Mouse (Mus musculus) layer of hippocampus, postnatal 25 days (tissue): Measurements from ENCODE around the gene Gm11562. TPM values are rescaled to one million over a fixed set of nuclear protein-coding genes. Genes with fewer than 3 reads are reported as not detected.

Source experiments
- DNase-seq, 2 experiments: peaks; one replicate each; pipeline ENCODE4 v3.0.0; 2022; ENCODE audit warnings: mixed read lengths in 2 of 2, low spot score in 1 of 2; ENCODE audit errors: extremely low spot score in 1 of 2
- total RNA-seq, 2 experiments: library from RNA; stranded (reverse); gene quantifications; 2 replicates each; pipeline ENCODE4 v1.2.3; 2021

Gm11562 gene
- total RNA-seq, 2 experiments from 2014 or later, result not detected

GRCm38 (mm10) chr11:99590981-99591380 lies 29.3 kb downstream of the Gm11562 start, which contains the start of gene Krtap1-3:
Krtap1-3 (minus strand) TSS chr11:99591339.
- no peak for DNase-seq

- DNase-seq, result peak in 1 of 2 experiments; percentile 35
Measured at GRCm38 (mm10) chr11:99585096-99585495, 35.1 kb downstream of the Gm11562 start.

- no peak for DNase-seq
Measured at GRCm38 (mm10) chr11:99583245-99583704, 37.0 kb downstream of the Gm11562 start, which contains the start of gene Krtap1-4. Krtap1-4 (minus strand) TSS chr11:99583654.

GRCm38 (mm10) chr11:99581564-99581963 lies 38.7 kb downstream of the Gm11562 start:
- no peak for DNase-seq

- no peak for DNase-seq
Measured at GRCm38 (mm10) chr11:99581051-99581450, 39.2 kb downstream of the Gm11562 start.

- DNase-seq, result no peak
Measured at GRCm38 (mm10) chr11:99580636-99581035, 39.6 kb downstream of the Gm11562 start, which contains the start of gene Krtap1-5. Krtap1-5 (minus strand) TSS chr11:99581016.

- peak; percentile 53 to 77 for DNase-seq
Measured at GRCm38 (mm10) chr11:99574106-99574505, 46.1 kb downstream of the Gm11562 start.

- DNase-seq, result no peak
Measured at GRCm38 (mm10) chr11:99573164-99573563, 47.1 kb downstream of the Gm11562 start.

Other genes with a start within 250 kb of the Gm11562 start
- under 1 TPM; 0.21 to 0.49 TPM for gene Krt28, start 245.5 kb downstream of the Gm11562 start, total RNA-seq
- gene Krt10, start 231.1 kb downstream of the Gm11562 start, total RNA-seq, result 10 to 100 TPM; 12.6 to 15.7 TPM
- 1 to 10 TPM in 1 of 2 experiments, under 1 TPM in 1; 0.89 to 1.4 TPM for gene Krt12, start 198.2 kb downstream of the Gm11562 start, total RNA-seq
- gene Krt20, start 182.3 kb downstream of the Gm11562 start, total RNA-seq, result not detected
- not detected for gene Krt23, start 127.3 kb downstream of the Gm11562 start, total RNA-seq
- gene Krt39, start 99.1 kb downstream of the Gm11562 start, total RNA-seq, result not detected
- not detected for gene Krt40, start 77.3 kb downstream of the Gm11562 start, total RNA-seq
- not detected for gene Krtap3-3, start 69.6 kb downstream of the Gm11562 start, total RNA-seq
- gene Krtap3-2, start 63.6 kb downstream of the Gm11562 start, total RNA-seq, result not detected
- not detected for gene Gm11939, start 61.0 kb downstream of the Gm11562 start, total RNA-seq
- not detected for gene Krtap3-1, start 53.8 kb downstream of the Gm11562 start, total RNA-seq
- gene Krtap1-5, start 39.4 kb downstream of the Gm11562 start, total RNA-seq, result not detected
- not detected for gene Krtap1-4, start 36.8 kb downstream of the Gm11562 start, total RNA-seq
- not detected for gene Krtap1-3, start 29.1 kb downstream of the Gm11562 start, total RNA-seq
- gene Krtap9-3, start 22.3 kb downstream of the Gm11562 start, total RNA-seq, result not detected
- not detected for gene Gm11938, start 17.1 kb downstream of the Gm11562 start, total RNA-seq
- not detected for gene Gm11937, start 10.2 kb downstream of the Gm11562 start, total RNA-seq
- gene Krtap2-4, start 5.6 kb downstream of the Gm11562 start, total RNA-seq, result not detected
- gene Krtap4-1, start 7.8 kb upstream of the Gm11562 start, total RNA-seq, result not detected
- not detected for gene Krtap4-2, start 14.6 kb upstream of the Gm11562 start, total RNA-seq
- gene Krtap4-7, start 23.7 kb upstream of the Gm11562 start, total RNA-seq, result not detected
- gene Gm11555, start 29.8 kb upstream of the Gm11562 start, total RNA-seq, result not detected
- not detected for gene Gm11563, start 38.5 kb upstream of the Gm11562 start, total RNA-seq
- gene Krtap4-6, start 45.5 kb upstream of the Gm11562 start, total RNA-seq, result not detected
- not detected for gene Gm14190, start 70.3 kb upstream of the Gm11562 start, total RNA-seq
- not detected for gene Gm14180, start 113.9 kb upstream of the Gm11562 start, total RNA-seq
- gene Gm11595, start 152.5 kb upstream of the Gm11562 start, total RNA-seq, result not detected
- gene Krtap4-8, start 160.3 kb upstream of the Gm11562 start, total RNA-seq, result not detected
- not detected for gene Krtap4-9, start 164.8 kb upstream of the Gm11562 start, total RNA-seq
- gene Gm11596, start 173.0 kb upstream of the Gm11562 start, total RNA-seq, result not detected
- gene Gm11569, start 178.5 kb upstream of the Gm11562 start, total RNA-seq, result not detected
- not detected for gene Gm11554, start 184.0 kb upstream of the Gm11562 start, total RNA-seq
- not detected for gene Krtap4-13, start 189.5 kb upstream of the Gm11562 start, total RNA-seq
- gene Gm11564, start 195.2 kb upstream of the Gm11562 start, total RNA-seq, result not detected
- not detected for gene 2300003K06Rik, start 217.6 kb upstream of the Gm11562 start, total RNA-seq
- not detected for gene Krtap4-16, start 231.2 kb upstream of the Gm11562 start, total RNA-seq
- gene Gm11568, start 237.5 kb upstream of the Gm11562 start, total RNA-seq, result not detected
- not detected for gene Gm11559, start 244.0 kb upstream of the Gm11562 start, total RNA-seq